Mouse (Mus musculus) urinary bladder, postnatal 4 days (tissue): Measurements from ENCODE around the gene Gmip.

Experiments used
- DNase-seq, 2 experiments: peaks; one replicate each; pipeline ENCODE4 v3.0.0; 2021 to 2022; ENCODE audit warnings: low spot score in 2 of 2

Gmip gene

GRCm38 (mm10) chr8:69808094-69808863, at the start of gene Gmip:
Gene Gmip (plus strand): TSS chr8:69808679.
- peak; percentile 64 to 85 for DNase-seq

- no peak for DNase-seq
Observed at GRCm38 (mm10) chr8:69761814-69762445, 46.5 kb upstream of the Gmip start.

- DNase-seq: no peak
Observed at GRCm38 (mm10) chr8:69771221-69771620, 37.3 kb upstream of the Gmip start.

- DNase-seq: no peak
Observed at GRCm38 (mm10) chr8:69772106-69772505, 36.4 kb upstream of the Gmip start.

- peak; percentile 84 for DNase-seq
Observed at GRCm38 (mm10) chr8:69774503-69775148, 33.9 kb upstream of the Gmip start, which contains the start of gene Gm20422. Gene Gm20422 (minus strand): TSS chr8:69774886.

- no peak for DNase-seq
Observed at GRCm38 (mm10) chr8:69775149-69775534, 33.3 kb upstream of the Gmip start.

- DNase-seq: no peak
Observed at GRCm38 (mm10) chr8:69777111-69777510, 31.4 kb upstream of the Gmip start.

GRCm38 (mm10) chr8:69789105-69789504, 19.4 kb upstream of the Gmip start:
- DNase-seq: no peak

- DNase-seq: no peak
Observed at GRCm38 (mm10) chr8:69789731-69790130, 18.7 kb upstream of the Gmip start.

GRCm38 (mm10) chr8:69790364-69790763, 18.1 kb upstream of the Gmip start:
- no peak for DNase-seq

GRCm38 (mm10) chr8:69790773-69791367, 17.6 kb upstream of the Gmip start, which contains the start of the genes Atp13a1 and Zfp866:
Gene Atp13a1 (plus strand): TSS chr8:69791163.
Gene Zfp866 (minus strand): TSS chr8:69791178.
- peak; percentile 84 to 87 for DNase-seq

- DNase-seq: peak in 1 of 2 experiments; percentile 61
Observed at GRCm38 (mm10) chr8:69791415-69792068, 16.9 kb upstream of the Gmip start.

GRCm38 (mm10) chr8:69793666-69794065, 14.8 kb upstream of the Gmip start:
- peak; percentile 14 to 32 for DNase-seq

- peak; percentile 16 to 56 for DNase-seq
Observed at GRCm38 (mm10) chr8:69794096-69794495, 14.4 kb upstream of the Gmip start.

- DNase-seq: peak; percentile 5 to 42
Observed at GRCm38 (mm10) chr8:69794901-69795300, 13.6 kb upstream of the Gmip start.

GRCm38 (mm10) chr8:69796721-69797345, 11.6 kb upstream of the Gmip start:
- DNase-seq: peak; percentile 16 to 52

- DNase-seq: peak in 1 of 2 experiments; percentile 56
Observed at GRCm38 (mm10) chr8:69797661-69798060, 10.8 kb upstream of the Gmip start.

- DNase-seq: peak; percentile 17 to 54
Observed at GRCm38 (mm10) chr8:69799261-69799660, 9.2 kb upstream of the Gmip start.

GRCm38 (mm10) chr8:69799946-69800345, 8.5 kb upstream of the Gmip start:
- DNase-seq: peak; percentile 14 to 57

GRCm38 (mm10) chr8:69801796-69802195, 6.7 kb upstream of the Gmip start:
- DNase-seq: peak; percentile 10 to 29

- DNase-seq: peak in 1 of 2 experiments; percentile 51
Observed at GRCm38 (mm10) chr8:69802216-69802615, 6.3 kb upstream of the Gmip start.
